Mouse (Mus musculus) liver, adult 2 months (tissue): ENCODE measurements around the gene Pear1. TPM values are rescaled to one million over a fixed set of nuclear protein-coding genes. Genes with fewer than 3 reads are reported as not detected.

Source experiments
- DNase-seq: peaks from one replicate; pipeline ENCODE4 v3.0.0-alpha.2; 2011; ENCODE audit warnings: low read depth, low spot score; ENCODE audit errors: extremely low read depth
- H3K27ac ChIP-seq: fragments of 200-500 bp; replicated peaks from 2 replicates; pipeline ENCODE4 v1.5.1; 2012; ENCODE audit warnings: low read depth, mild to moderate bottlenecking, control low read depth, inconsistent platforms, low read length; ENCODE audit not compliant: insufficient read depth
- H3K27me3 ChIP-seq: fragments of 200-500 bp; 2 replicates; pipeline ENCODE4 v1.6.1; 2012; ENCODE audit warnings: mild to moderate bottlenecking, moderate library complexity, low read length, inconsistent platforms; ENCODE audit not compliant: control insufficient read depth, insufficient read depth
- H3K36me3 ChIP-seq: fragments of 200-500 bp; 2 replicates; pipeline ENCODE4 v1.6.1; 2012; ENCODE audit warnings: low read length, inconsistent platforms; ENCODE audit not compliant: control insufficient read depth, insufficient read depth
- H3K4me1 ChIP-seq: fragments of 200-500 bp; 2 replicates; pipeline ENCODE4 v1.6.1; 2011; ENCODE audit warnings: low read length; ENCODE audit not compliant: control insufficient read depth, insufficient read depth
- H3K4me3 ChIP-seq: fragments of 200-500 bp; 2 replicates; pipeline ENCODE4 v1.5.1; 2011; ENCODE audit warnings: low read depth, mild to moderate bottlenecking, control low read depth, low read length, moderate library complexity; ENCODE audit not compliant: insufficient read depth
- H3K79me2 ChIP-seq: fragments of 200-500 bp; 2 replicates; pipeline ENCODE4 v1.6.1; 2012; ENCODE audit warnings: inconsistent platforms, mild to moderate bottlenecking, low read length, moderate library complexity; ENCODE audit not compliant: control insufficient read depth, insufficient read depth
- H3K9ac ChIP-seq: fragments of 200-500 bp; 2 replicates; pipeline ENCODE4 v1.6.1; 2012; ENCODE audit warnings: low read depth, mild to moderate bottlenecking, control low read depth, inconsistent platforms, low read length
- CTCF ChIP-seq: fragments of 200-500 bp; IDR thresholded peaks from 2 replicates; pipeline ENCODE4 v1.5.1; 2011; ENCODE audit warnings: low read depth, low read length, control low read depth
- POLR2A ChIP-seq: fragments of 200-500 bp; IDR thresholded peaks from 2 replicates; pipeline ENCODE4 v1.6.1; 2011; ENCODE audit warnings: low read length, control low read depth; ENCODE audit not compliant: insufficient read depth; ENCODE audit errors: extremely low read depth
- WGBS: fragments of 180-500 bp; shearing (Covaris S2); methylation state at CpG from one replicate; pipeline ENCODE4 v1.1.7; 2018; 5-methylcytosine and 5-hydroxymethylcytosine counted together
- polyA plus RNA-seq: library from polyadenylated mRNA; depleted of rRNA; stranded (reverse); fragments of >200 nt; gene quantifications from 2 replicates; pipeline ENCODE4 v1.2.3, GENCODE M21; 2012
- total RNA-seq: library from RNA; depleted of rRNA; stranded (reverse); fragments of >200 nt; gene quantifications from 2 replicates; pipeline ENCODE4 v1.2.3, GENCODE M21; 2014

The Pear1 gene
- total and polyA plus RNA-seq, 2 experiments, result 2.3 to 12.7 TPM

- no peak overlapping the region for H3K9ac ChIP-seq
- no peak overlapping the region for H3K4me3 ChIP-seq
- no peak for DNase-seq
- 68% methylated on average over 5 of the region's 5 CpGs for WGBS
- peaks cover 6% of the 10 kb centered on the region for H3K27me3 ChIP-seq
- 0 out of 2 replicates have a peak, but pooled peaks cover 3% of the 10 kb centered on the region for H3K4me1 ChIP-seq
- H3K27ac ChIP-seq, result no peak overlapping the region
- H3K36me3 ChIP-seq, result no peaks in the 10 kb centered on the region
- no peaks in the 10 kb centered on the region for H3K79me2 ChIP-seq
- TF ChIP-seq CTCF, result no peak
- TF ChIP-seq POLR2A, result no peak
Measured at GRCm38 (mm10) chr3:87789768-87790167, 34.3 kb downstream of the Pear1 start.

DNA sequence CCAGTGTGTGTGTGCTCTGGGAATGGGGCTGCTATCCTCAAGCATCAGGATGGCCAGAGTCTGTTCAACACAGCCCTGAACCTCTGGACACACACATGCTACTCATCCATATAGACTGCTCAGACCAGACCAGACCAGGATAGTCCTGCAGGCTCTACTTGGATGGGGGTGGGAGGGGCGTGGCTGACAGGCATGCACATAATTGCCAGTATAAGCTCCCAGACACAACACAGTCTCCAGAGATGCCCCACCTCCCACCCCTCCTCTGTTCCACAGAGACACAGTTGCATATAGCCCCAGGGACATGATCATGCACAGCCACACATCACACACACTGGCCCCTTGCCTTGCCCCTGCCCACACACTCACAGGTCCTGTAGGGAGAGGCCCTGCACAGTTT is 34.9 kb downstream of the Pear1 start:
- no peak for TF ChIP-seq CTCF
- DNase-seq, result no peak
- H3K27ac ChIP-seq, result no peak overlapping the region
- no peaks in the 10 kb centered on the region for H3K4me1 ChIP-seq
- no peak overlapping the region for H3K9ac ChIP-seq
- no peak overlapping the region for H3K4me3 ChIP-seq
- H3K36me3 ChIP-seq, result no peaks in the 10 kb centered on the region
- no peaks in the 10 kb centered on the region for H3K79me2 ChIP-seq
- 80% methylated on average over 1 of the region's 1 CpGs for WGBS
- H3K27me3 ChIP-seq, result peaks cover 1% of the 10 kb centered on the region; the same call in 1 of the 2 replicates

DNA sequence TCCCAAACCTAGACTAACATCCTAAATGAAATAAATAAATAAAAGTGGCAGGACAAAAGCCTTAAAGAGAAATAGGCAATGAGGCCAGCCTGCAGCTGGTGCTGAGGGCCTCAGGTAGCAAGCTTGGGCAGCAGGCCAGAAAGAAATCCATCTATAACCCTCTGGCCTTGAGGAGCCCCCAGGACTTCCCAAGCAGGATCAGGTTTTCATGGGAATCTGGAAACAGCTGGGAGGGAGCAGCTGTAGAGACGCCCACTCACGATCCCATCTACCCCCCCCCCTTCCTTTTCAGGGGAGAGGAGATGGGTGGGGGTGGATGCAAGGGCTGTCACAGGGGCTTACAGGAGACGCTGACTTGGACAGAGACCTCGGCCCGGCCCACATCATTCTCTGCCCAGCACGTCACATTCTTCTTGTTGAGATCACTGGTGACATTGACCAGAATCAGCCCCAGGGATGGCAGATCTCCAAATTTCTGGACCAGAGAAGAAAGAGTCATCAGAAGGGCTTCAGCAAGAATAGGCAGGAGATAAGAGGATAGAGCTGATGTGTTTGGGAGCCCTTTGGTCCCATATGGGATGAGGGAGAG is 38.4 kb downstream of the Pear1 start:
- Histone ChIP-seq H3K9ac (no peak overlapping the region), H3K27ac (no peak overlapping the region), H3K27me3 (no peaks in the 10 kb centered on the region), H3K36me3 (no peaks in the 10 kb centered on the region), H3K79me2 (no peaks in the 10 kb centered on the region), H3K4me1 (no peaks in the 10 kb centered on the region), H3K4me3 (no peak overlapping the region)
- WGBS, result 79% methylated on average over 6 of the region's 6 CpGs
- no peak for DNase-seq
- TF ChIP-seq POLR2A (no peak), CTCF (no peak)

GRCm38 (mm10) chr3:87785156-87785555 is 39.0 kb downstream of the Pear1 start:
- Histone ChIP-seq H3K9ac (no peak overlapping the region), H3K4me1 (no peaks in the 10 kb centered on the region), H3K79me2 (no peaks in the 10 kb centered on the region), H3K36me3 (no peaks in the 10 kb centered on the region), H3K27me3 (no peaks in the 10 kb centered on the region), H3K27ac (no peak overlapping the region), H3K4me3 (no peak overlapping the region)
- TF ChIP-seq POLR2A (no peak), CTCF (no peak)
- no peak for DNase-seq
- WGBS, result 62% methylated on average over 5 of the region's 5 CpGs

GRCm38 (mm10) chr3:87783282-87784023 is 40.7 kb downstream of the Pear1 start:
- Histone ChIP-seq H3K9ac (no peak overlapping the region), H3K27ac (no peak overlapping the region), H3K4me1 (no peaks in the 10 kb centered on the region), H3K4me3 (no peak overlapping the region), H3K79me2 (no peaks in the 10 kb centered on the region), H3K27me3 (no peaks in the 10 kb centered on the region), H3K36me3 (no peaks in the 10 kb centered on the region)
- no peak for TF ChIP-seq POLR2A
- TF ChIP-seq CTCF, result no peak
- WGBS, result 91% methylated on average over 25 of the region's 25 CpGs
- DNase-seq, result no peak

GRCm38 (mm10) chr3:87779086-87779485 is 45.0 kb downstream of the Pear1 start:
- Histone ChIP-seq H3K79me2 (no peaks in the 10 kb centered on the region), H3K4me1 (no peaks in the 10 kb centered on the region), H3K9ac (no peak overlapping the region), H3K27me3 (no peaks in the 10 kb centered on the region), H3K4me3 (no peak overlapping the region), H3K36me3 (no peaks in the 10 kb centered on the region), H3K27ac (no peak overlapping the region)
- no peak for DNase-seq
- TF ChIP-seq CTCF (no peak), POLR2A (no peak)
- WGBS, result 72% methylated on average over 2 of the region's 2 CpGs
